Mouse (Mus musculus) G1E-ER4 (cell line): Measurements from ENCODE around the gene Gria4. TPM values are rescaled to one million over a fixed set of nuclear protein-coding genes. Genes with fewer than 3 reads are reported as not detected.

ENCODE experiments used
- GATA1 ChIP-seq: IDR thresholded peaks from one replicate; pipeline ENCODE4 v1.8.0; 2012; ENCODE audit warnings: low read length, inconsistent platforms
- polyA plus RNA-seq: library from polyadenylated mRNA; stranded (reverse); fragments of >175 nt; gene quantifications from 2 replicates; pipeline ENCODE4 v1.2.3, GENCODE M21; 2012

The Gria4 gene
- not detected in 2 replicates for polyA plus RNA-seq

- no peak for TF ChIP-seq GATA1
Observed at GRCm38 (mm10) chr9:4795544-4796288, at the start of gene Gria4. Gene Gria4, minus strand, starts transcription at chr9:4796234.

DNA sequence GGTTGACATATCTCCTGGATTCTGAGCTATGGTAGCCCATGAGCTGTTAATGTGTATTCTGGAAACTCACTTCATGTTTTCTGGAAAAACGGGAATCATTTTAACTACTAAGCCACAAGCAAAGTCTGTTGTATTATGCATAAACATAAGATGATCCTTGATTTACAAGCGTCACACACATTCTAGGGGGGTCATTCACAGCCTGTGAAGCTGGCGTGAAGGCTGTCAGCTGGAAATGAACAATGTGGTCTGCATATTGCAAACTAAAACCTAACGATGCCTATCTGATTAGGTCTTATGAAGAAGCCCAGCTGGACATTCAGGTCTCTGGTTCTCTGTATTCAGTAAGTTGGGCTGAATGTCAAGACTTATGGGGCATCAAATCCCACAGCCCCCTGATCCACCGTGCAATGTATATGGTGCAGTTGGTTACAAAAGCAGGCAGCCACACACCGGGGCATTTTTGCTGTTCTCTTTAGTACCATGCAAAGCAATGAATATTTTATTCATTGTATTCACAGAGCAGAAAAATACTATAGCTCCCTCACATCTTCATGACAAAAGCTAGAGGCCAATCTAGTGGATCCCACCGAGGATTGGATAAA, 7.2 kb upstream of the Gria4 start:
- TF ChIP-seq GATA1: no peak

DNA sequence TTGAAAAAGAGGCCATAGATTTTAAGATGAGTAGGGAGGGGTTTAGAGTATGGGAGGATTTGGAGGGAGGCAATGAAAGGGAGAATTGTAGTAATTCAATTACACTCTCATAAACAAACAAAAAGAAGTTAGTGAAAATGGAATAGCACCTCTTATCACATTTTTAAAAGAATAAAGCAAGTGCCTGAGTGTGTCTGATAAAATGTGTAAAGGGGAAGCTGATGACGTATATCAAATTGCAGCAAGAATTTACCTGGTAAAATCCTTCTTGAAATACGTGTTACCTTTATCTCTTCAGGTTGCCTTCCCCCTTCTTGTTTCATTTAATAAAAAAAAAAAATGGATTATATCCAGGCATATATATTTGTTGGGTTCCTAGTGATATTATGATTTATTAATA, 1.4 kb upstream of the Gria4 start:
- no peak for TF ChIP-seq GATA1

DNA sequence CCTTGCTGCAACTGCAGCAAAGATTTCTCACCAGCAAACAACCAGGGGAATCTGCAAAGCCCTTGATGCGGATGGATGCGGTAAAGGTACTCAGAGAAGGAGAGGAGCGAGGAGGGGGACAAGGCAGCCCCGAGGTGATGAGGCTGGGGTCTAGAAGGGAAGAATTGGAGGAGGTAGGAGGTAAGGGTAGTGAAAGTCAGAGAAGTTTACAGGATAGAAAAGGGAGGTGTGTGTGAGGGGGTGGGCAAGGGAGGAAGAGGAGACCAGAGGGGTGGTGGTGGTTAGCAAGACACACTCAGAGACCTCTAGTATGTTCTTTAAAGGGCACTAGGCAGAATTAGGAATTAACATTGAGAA, 233 bp upstream of the Gria4 start:
- no peak for TF ChIP-seq GATA1

GRCm38 (mm10) chr9:4795075-4795474, 959 bp downstream of the Gria4 start:
- no peak for TF ChIP-seq GATA1

DNA sequence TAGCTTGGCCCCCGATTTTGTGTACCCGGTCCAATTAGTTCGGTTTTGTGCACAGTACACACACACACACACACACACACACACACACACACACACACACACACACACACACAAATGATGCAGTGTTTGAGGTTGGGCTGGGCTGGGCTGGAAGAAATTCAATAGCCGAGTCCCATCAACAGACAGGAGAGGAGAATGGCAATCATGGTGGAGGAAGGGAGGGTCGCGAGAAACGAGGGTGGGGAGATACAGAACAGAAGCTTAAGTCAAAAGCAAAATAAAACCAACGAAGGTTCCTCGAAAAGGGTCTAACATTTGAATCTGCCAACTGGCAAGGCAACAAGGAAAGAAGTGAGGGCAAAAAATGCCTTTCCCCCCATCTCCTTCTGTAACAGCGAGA, 1.6 kb downstream of the Gria4 start:
- no peak for TF ChIP-seq GATA1

- no peak for TF ChIP-seq GATA1
Observed at GRCm38 (mm10) chr9:4714086-4714485, 81.9 kb downstream of the Gria4 start.

GRCm38 (mm10) chr9:4712367-4712766, 83.7 kb downstream of the Gria4 start:
- no peak for TF ChIP-seq GATA1

- no peak for TF ChIP-seq GATA1
Observed at GRCm38 (mm10) chr9:4687149-4687548, 108.9 kb downstream of the Gria4 start.

DNA sequence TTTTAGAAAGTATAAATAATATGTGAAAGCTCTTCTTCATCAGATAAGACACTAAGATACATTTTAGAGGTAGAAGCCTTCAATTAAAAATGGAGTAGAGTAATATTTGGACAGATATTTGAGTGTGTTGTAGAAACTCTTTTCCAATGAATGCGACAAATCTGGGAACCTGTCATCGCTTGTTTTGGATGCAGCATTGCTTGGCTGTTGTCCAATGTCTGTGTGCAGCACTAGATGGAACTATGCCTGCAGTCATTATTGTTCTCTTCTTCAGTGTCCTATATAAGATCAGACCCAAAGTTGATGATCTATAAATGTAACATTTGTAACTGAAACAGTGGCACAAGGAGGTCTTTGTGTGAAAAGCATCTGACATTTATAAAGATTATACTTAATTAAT, 115.8 kb downstream of the Gria4 start:
- TF ChIP-seq GATA1: no peak

- no peak for TF ChIP-seq GATA1
Observed at GRCm38 (mm10) chr9:4679099-4679498, 116.9 kb downstream of the Gria4 start.

- no peak for TF ChIP-seq GATA1
Observed at GRCm38 (mm10) chr9:4665691-4666090, 130.3 kb downstream of the Gria4 start.

DNA sequence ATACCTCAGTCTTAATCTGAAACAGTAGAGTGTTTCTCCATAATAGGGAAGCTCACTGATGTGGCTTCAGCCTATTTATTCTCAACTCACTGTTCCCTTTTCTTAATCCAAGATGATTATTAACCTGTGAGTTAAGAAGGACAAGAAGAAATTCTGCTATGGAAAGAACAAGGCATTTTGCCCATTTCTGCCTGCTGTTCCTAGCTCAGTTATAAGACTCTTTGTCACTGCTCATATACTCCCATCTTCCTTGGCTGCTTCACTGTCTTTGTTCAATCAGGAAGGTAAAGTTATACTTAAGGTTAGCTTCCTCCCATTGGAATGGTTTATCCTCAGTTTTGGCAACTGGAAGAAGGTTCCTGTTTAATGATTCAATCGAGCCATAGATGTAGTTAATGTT, 133.6 kb downstream of the Gria4 start:
- no peak for TF ChIP-seq GATA1

DNA sequence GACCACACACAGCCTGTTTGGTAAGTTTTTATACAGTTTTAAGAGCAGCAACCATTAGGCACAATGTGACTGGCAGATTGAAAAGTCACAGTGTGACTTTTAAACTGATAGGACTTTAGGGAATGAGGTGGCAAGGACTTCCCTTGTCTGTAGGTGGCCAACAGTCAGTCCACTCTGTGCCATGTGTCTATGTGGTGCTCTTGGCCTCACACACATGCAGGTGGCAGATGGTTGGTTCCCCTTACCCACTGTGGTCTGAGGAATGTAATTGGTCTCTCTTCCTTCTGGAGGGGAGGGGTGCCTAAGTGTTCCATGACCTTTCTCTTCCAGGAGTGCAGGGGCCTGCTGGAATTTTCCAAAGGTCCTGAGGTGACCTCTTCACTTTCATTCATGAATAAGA, 137.1 kb downstream of the Gria4 start:
- no peak for TF ChIP-seq GATA1

DNA sequence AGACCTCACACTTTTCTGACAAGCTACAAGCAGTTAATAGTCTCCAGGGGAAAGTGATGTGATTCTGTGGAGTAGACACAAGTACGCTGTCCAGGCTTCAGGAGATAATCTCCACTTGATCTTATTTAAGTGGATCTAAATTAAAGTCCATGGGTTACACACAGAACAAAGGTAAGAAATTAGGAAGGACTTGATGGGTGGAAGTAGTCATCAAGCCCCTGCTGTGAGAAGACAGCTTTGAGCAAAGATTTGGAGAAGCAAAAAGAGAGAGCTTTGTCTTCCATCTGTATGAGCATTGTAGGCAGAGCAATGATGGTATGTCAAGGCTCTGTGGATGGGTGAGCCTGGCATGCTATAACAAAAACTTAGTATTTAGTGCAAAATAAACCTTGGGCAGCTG, 141.7 kb downstream of the Gria4 start:
- no peak for TF ChIP-seq GATA1

- TF ChIP-seq GATA1: no peak
Observed at GRCm38 (mm10) chr9:4639192-4639900, 156.7 kb downstream of the Gria4 start.

DNA sequence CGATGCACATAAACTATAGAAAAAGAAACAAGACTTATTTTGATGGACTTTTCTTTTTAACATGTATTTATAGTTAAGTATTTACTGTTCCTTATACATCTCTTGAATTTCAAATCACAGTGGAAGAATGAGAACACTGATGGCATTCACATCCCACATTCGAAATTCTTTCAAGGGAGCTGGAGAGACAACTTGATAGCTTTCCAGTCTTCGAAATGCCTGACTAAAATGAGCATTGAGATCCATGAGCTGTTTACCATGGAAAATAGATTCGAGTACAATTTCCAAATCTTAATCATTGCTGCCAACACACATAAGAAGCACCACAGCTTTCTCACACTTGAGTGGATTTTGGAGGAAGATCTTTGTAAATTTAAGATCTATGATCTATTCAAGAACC, 164.1 kb downstream of the Gria4 start:
- TF ChIP-seq GATA1: no peak

GRCm38 (mm10) chr9:4615286-4615685, 180.7 kb downstream of the Gria4 start:
- TF ChIP-seq GATA1: no peak
